Mouse (Mus musculus): ENCODE results near the gene Tmc8.

Tmc8 gene

DNA sequence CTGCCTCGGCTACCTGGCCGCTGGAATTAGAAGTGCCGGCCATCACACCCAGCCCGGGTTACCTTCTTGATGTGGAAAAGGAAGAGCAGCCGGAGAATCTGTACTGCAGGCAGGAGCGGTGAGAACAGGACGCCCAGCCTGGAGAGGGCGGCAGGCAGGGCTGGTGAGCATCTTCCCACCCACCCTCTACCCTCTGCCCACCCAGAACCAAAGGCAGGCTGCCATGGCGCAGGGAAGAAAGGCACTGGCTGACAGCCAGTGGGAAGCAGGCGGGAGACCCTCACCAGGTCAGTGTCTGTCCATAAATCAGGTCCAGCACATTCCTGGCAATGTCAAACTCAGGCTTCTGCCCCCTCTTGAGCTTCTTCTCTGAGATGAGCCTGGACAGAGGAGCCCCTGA is 11.5 kb upstream of the Tmc8 start:
- CTCF ChIA-PET, result no interaction called here

DNA sequence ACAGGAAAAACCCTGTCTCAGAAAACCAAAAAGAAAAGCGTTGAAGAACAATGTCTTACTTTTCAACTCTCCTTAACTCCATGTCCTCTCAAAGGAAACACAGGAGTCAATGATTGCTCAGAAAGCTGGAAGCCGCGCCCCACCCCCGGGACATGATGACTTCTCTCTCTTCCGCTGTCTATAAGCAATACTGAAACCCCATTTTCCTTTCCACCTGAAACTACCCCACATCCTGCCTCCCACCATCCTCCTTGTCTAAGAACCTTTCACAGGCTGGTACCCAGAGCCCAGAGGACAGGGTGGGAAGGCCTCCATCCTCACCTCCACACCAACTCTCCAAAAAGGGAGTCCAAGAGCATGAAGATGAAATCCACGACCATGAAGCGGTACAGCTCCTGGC is 9.5 kb upstream of the Tmc8 start:
- CTCF ChIA-PET, result interaction anchor here (0.7 kb wide), 1 partner anchor 106 kb away, joined by 3 read pairs; no protein-coding TSS in a partner anchor

DNA sequence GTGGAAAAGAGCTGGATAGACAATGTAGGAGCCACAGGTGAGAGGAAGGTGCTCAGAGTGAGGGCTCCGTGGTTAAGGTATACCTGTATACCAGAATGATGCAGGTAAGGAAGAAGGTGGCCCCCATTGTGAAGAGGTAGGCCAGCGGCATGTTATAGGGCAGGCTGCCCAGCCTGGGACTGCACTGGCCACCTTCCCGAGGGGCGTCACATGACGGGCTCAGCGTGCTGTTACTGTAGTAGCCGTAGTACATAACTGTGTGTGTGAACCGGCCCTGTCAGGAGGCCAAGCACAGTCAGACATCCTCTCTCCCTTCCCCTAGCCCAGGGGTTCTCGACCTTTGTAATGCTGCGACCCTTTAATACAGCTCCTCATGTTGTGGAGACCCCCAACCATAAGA is 7.0 kb upstream of the Tmc8 start:
- CTCF ChIA-PET, result no interaction called here

DNA sequence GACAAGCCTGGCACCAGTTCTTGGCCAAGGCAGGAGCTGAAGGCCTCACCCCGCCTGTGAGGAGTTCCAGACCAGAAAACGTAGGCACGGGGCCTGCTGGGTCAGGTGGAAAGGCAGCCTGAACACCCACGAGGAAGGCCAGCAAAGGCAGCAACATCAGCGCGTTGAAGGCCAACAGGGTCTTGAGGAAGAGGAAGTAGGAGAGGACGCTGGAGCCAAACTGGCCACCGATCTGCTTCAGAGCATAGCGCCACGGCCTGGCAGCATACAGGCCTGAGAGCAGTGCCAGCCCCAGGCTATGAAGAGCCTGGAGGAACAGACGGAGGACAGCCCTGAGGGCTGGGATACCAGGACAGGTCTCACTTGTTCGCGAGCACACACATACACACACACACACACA is 6.3 kb upstream of the Tmc8 start:
- CTCF ChIA-PET, result no interaction called here

DNA sequence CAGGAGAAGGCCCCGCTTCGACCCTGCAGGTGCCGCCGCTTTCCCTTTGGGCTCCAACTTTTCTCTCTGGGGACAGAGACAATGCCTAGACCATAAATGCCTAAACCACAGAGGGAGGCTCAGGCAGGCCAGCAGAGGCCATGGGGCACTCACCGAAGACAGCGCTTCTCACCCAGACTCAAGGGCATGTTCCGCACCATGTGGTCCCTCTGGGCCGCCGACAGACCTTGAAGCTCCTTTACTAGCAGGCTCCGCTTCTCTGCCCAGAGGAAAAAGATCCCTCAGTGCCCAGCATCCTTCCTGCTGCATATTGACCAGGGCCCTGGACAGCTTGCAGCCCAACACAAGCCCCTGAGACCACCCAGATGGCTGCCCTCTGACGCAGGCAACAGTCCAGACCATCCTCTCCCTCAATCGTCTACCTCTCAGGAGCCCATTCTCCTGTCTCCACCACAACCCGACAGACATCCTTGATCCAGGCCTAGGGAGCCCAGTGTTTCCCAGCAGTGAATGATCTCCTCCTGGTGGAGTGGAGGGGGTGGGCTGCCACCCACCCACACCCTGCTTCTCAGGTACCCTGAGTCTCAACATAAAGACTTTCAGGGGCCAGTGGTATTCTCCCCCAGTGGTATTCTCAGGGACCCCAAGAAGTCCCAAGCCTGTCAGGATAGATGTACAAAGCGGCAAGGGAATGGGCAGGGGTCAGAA is 5.6 kb upstream of the Tmc8 start:
- CTCF ChIA-PET, result no interaction called here

DNA sequence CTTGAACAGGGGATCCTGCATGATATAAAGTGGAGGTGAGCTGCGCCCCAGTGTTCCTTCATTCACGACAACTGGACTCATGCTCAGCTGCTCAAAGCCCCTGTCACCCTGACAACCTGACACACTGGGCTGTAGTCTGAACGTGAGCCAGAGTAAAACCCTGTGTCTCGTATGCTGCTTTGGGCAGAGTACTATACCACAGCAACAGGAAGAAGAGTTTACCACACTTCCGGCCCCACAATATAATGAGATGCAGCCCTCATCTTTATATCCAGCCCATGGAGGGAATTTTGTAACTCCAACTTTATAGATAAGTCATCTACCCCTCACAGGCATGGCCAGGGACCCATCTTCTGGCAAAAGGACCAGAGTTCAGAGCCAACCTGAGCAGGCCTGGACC is 4.8 kb upstream of the Tmc8 start:
- CTCF ChIA-PET, result no interaction called here

DNA sequence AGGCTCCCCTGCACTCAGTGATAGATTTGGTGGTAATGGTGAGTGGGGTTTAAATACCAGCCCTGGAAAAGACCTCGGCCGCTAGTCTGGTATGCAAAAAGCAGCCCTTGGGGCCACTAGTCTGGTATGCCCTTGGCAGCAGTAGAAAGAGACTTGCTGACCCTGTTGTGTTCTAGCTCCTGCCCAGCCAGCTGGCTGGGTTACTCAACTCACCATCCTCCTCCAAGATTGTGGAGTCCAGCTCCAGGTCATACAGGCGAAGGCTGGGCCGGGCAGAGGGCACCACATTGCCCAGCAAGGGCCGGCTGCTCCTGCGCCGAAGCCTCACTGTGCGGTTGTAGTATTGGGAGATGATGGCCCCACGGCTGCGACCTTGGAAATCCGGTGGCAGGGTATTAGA is 3.8 kb upstream of the Tmc8 start:
- CTCF ChIA-PET, result no interaction called here

DNA sequence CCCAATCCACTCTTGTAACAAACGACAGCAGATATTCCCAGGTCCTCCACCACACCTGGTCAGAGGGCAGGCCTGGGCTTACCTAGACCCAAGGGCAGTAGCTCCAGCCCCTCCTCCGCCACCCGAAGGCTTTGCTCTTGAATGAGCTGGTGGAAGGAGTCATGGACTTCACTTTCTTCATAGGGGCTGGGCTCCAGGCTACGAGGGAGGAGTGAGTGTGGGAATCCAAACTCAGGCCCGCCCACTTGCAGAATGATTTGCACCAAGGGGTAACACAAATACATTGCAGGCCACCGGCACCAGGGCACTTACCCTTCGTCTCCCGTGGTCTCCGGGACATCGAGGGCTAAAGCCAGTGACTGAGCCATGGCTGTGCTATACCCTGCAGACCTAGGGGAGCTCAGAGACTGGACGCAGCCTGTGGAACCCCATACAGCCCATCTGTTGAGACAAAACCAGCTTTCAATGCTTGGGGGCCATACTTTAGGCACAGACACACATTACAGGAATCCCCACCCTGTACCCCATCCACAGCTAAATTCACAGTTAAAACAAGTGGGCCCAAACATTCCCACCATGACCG is 2.9 kb upstream of the Tmc8 start:
- CTCF ChIA-PET, result interaction anchor here (0.6 to 1.2 kb wide), 5 partner anchors 10 to 360 kb away, joined by 3 to 5 read pairs (median 3); no protein-coding TSS in a partner anchor

DNA sequence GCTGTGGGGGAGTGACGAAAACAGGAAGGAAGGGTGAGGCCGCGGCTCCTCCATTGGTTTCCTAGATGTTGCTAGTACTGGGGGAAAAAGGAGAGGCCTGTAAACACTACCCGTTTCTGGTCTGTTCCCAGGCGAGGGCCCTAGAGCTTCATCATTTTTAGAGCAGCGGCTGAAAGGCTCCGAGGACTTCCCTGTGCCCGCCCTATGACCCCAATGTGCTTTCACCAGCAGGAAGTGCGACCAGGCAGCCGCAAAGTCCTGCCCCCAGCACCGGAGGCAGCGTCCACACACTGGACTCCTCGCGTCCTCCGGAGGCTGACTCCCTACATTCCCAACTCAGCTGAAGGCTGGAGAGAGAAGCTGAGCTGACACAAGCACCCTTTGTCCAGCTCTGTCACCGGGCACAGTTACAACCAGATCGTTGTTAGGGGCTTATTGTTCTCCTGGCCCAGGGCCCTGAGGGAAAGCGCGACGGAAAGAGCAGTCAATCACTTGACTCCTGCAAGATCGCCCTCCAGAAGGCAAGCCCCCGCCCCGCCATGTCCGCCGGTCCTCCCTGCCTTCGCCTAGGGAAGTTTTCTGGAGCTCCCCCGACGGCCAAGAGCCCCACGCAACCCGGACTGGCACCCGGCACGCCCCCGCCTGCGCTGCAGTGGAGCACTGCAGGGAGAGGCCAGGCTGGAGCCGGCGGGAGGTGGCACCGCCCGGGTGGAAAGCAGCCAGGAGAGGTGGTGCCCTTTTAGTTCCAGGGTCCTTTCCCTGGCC is 2.3 kb upstream of the Tmc8 start:
- CTCF ChIA-PET, result interaction anchor here (0.7 to 1.2 kb wide), 4 partner anchors 9 to 62 kb away, joined by 3 to 5 read pairs (median 3); no protein-coding TSS in a partner anchor

DNA sequence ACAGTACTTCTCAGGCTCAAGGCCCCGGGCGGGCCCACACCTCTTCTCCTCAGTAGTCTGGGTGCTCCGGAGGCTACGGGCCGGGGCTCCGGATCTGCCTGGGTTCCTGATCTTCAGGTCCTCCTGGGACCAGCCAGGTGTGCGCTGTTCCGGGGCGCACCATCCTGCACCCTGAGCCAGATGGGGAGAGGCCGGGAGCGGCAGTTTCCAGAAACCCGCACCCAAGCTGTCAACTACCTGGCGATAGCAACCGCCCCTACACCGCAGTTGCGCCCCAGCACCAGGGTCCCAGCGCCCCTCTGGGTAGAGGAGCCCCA is 1.7 kb upstream of the Tmc8 start:
- CTCF ChIA-PET, result interaction anchor here (1.2 kb wide), 1 partner anchor 62 kb away, joined by 3 read pairs; no protein-coding TSS in a partner anchor

DNA sequence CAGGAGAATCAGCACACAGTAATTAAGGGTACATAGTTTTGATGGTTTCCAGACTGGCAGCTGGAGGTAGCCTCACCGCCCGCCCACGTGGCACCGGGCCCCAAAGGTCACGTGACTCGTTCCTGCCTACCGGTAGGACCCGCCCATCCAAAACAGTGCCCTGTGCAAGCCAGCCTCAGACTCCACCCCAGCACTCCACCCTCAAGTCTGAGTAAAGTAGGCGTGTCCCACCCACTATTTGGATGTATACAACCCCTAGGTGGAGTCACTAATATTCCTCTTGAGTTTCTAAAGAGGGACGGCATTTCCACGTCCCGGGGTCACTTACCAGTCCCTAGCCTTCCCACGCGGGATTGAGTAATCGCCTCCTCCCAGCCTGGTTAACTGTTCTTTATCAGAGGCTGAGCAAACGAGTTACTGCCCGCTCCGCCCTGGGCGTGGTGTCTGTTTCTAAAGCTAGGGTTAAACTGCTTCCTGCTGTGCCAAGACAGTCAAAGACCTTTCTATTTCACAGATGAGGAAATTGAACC is 1.2 kb upstream of the Tmc8 start:
- CTCF ChIA-PET, result interaction anchor here (0.5 to 1.7 kb wide), 2 partner anchors 10 to 394 kb away, joined by 3 to 7 read pairs; no protein-coding TSS in a partner anchor

DNA sequence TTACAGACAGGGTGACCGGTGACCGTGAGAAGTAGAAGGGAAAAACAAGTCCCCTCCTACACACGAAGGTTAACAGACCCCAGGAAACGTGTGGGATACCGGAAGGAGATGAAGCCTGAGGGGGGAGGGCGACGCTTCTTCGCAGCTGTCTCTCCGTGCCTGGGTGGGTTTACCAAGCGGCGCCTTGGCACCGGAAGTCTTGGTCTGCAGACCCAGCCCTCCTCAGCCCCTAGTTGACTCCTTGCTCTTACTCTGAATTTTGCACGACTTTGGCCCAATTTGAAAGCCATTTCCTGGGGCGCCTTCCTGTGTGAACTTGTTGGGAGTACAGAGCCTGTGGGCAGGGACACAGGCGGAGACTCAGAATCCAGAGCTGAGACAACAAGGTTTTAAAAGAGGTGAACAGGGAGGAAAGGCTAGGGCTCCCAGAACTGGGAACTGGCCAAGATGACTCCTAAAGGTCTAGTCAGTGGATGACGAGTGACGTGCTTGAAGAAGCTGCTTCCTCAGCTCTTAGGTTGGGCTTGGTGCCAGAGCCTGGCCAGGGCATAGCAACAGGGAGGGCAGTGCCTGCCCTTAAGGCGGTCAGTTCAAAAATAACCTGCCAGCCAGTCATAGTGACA is 566 bp upstream of the Tmc8 start:
- CTCF ChIA-PET, result interaction anchor here (1.1 to 1.7 kb wide), 2 partner anchors 9 to 85 kb away, joined by 5 to 7 read pairs; no protein-coding TSS in a partner anchor

DNA sequence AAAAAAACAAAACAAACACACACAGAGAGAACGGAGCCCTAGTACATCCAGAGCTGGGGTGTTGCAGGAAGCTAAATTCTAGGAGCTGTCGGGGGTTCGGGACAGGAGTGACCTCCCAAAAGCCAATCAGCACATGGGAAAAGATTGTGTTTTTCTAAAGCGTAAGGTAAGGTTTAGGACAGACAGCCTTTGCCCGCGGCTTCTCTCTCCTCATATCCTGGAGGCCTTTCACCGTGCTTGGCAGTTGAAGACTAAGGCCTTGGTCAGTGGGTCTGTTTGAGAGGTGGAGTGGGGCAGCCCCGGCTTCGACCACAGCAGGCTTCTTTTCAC is 794 bp downstream of the Tmc8 start:
- CTCF ChIA-PET, result interaction anchor here (0.7 to 2.5 kb wide), 3 partner anchors 42 to 119 kb away, joined by 5 to 12 read pairs (median 5); no protein-coding TSS in a partner anchor

DNA sequence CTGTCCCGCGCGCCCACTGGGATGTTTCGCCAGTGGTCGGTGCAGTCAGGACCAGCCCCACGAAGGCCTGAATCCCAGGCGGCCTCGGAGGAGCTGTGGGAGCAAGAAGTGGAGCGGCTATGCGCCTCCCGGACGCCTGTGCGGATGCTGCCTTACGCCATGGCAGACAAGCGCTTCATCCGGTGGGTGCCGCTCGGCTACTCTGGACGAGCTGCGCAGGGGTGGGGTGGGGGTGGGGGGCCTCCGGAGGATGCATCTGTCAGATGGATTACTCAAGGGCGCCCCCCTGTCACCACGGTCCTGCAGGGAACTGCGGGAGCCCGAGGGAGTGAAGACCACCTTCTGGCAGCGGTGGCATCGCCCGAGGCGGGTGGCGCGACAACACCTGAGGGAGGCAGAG is 1.2 kb downstream of the Tmc8 start:
- CTCF ChIA-PET, result interaction anchor here (0.7 to 2.5 kb wide), 3 partner anchors 42 to 119 kb away, joined by 5 to 12 read pairs (median 5); no protein-coding TSS in a partner anchor

DNA sequence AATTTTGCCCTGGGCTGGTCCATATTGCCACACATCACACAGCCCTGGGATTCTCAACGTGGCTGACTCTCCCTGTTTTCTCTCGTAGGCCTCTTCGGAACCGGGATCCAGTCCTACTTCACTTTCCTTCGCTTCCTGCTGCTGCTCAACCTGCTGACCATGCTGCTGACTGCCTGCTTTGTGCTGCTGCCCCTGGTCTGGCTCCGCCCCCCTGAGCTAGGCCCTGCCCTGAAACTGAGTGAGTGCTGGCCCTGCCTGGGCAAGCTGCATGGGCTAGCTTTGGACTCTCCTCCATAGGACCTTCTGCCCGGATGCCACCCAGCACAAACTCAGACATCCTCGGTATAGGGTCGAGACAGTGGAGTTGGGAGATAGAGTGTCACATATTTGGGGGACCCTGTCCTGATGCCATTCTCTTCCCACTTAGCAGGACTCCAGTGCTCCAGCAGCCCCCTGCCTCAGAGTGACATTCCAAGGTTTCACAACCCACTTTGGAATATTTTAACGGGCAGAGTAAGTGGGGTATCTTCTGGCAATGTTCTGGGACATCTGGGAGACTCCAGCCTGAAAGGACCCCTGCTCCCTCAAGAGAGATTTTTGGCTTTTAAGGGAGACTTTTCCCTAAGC is 1.9 kb downstream of the Tmc8 start:
- CTCF ChIA-PET, result interaction anchor here (1.5 to 2.5 kb wide), 2 partner anchors 41 to 66 kb away, joined by 5 read pairs; no protein-coding TSS in a partner anchor

DNA sequence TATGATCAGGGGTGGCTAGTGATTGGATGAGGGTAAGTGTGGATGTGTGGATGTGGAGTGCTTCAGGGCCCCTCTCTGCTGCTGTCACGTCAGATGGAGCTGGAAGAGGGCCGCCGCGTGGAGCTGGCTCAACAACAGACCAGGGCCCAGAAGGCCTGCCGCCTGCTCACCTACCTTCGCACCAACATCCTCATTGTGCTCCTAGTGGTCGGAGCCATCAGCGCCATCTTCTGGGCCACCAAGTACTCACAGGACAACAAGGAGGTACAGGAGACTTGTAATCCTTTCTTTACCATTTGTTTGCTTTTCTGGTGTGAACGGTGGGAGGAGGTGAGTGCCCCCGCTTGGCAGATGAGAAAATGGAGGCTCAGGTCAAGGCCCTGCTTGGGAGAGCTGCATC is 4.4 kb downstream of the Tmc8 start:
- CTCF ChIA-PET, result interaction anchor here (0.6 kb wide), 1 partner anchor 52 kb away, joined by 13 read pairs; no protein-coding TSS in a partner anchor

DNA sequence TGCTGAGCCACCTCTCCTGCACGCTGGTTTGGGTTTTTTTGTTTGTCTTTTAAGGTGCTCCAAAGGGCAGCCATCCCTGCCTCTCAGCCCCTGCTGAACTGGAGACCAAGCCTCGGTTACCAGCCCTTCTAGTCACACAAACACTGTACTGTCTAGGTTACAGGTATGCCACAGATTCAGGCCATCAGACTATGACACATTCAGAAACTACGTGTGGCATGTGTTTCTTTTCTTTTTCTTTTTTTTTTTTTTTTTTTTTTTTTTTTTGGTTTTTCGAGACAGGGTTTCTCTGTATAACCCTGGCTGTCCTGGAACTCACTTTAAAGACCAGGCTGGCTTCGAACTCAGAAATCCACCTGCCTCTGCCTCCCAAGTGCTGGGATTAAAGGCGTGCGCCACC is 6.6 kb downstream of the Tmc8 start:
- CTCF ChIA-PET, result interaction anchor here (0.6 to 2.4 kb wide), 4 partner anchors 9 to 111 kb away, joined by 3 to 14 read pairs (median 4); no protein-coding TSS in a partner anchor

DNA sequence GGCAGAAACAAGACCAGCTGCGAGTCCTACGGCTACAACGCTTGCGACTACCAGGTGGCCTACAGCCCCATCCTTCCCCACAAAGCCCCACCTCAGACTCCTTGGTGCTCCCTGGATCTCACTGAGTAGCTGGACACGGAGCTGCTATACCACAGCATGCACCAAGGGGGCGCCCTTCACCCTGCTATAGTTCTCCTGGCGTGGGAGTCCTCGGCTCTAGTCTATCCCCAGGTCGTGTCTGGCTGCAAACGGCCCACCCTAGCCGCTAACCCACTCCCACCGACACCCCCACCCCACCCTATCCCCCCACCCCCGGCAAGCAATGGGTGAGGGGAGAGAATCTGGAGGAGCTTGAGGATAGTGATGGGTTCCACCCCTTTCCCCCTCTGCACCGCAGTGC is 8.4 kb downstream of the Tmc8 start:
- CTCF ChIA-PET, result interaction anchor here (0.6 to 2.5 kb wide), 8 partner anchors 9 to 271 kb away, joined by 3 to 15 read pairs (median 4); partner anchors contain the start of genes Afmid, Tk1, Tmc6 and Tmc8

DNA sequence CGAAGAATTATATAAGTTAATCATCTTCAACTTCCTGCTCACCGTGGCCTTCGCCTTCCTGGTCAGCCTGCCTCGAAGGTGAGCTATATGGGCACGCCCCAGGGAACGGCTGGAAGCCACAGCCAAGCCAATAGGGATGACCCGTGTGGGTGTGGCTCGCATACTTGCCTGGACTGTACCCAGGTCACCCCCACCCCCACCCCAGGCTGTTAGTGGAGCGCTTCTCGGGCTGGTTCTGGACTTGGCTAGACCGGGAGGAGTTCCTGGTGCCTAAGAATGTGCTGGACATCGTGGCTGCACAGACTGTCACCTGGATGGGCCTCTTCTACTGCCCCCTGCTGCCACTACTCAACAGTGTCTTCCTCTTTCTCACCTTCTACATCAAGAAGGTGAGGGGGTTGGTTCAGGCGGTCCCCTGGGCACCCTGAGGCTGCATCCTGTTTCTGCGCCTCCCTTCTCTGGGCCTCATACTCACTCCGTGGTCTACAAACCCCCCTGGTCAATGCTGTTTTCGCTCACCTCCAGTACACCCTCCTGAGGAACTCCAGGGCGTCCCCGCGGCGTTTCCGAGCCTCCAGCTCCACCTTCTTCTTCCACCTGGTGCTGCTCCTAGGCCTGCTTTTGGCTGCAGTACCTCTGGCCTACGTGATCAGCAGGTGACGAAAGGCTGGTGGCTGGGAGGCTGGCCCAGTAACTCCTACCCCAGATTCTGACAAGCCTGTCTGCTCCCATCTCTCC is 9.0 kb downstream of the Tmc8 start:
- CTCF ChIA-PET, result interaction anchor here (0.6 to 2.5 kb wide), 7 partner anchors 9 to 106 kb away, joined by 3 to 15 read pairs (median 4); partner anchors contain the start of genes Afmid, Tk1, Tmc6 and Tmc8

DNA sequence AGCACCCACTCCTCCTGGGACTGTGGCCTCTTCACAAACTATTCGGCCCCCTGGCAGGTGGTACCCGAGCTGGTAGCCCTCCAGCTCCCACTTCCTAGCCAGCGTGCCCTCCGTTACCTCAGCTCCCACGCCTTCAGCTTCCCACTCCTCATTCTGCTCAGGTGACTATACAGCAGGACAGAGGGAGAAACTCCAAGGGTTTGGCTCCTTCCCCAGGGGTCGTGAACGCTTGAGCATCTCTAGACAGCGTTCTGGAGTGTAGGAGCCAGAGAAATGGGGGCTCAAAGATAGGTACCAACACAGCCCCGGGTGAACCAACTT is 9.5 kb downstream of the Tmc8 start:
- CTCF ChIA-PET, result interaction anchor here (0.9 to 2.5 kb wide), 4 partner anchors 10 to 82 kb away, joined by 4 to 15 read pairs (median 6); partner anchors contain the start of genes Afmid, Tk1, Tmc6 and Tmc8

All from spleen, embryonic (tissue).